Mouse (Mus musculus) thymus, adult 18-20 months (tissue): ENCODE measurements around the gene Vav3.

Experiments
- DNase-seq, 2 experiments: peaks; one replicate each; pipeline ENCODE4 v3.0.0; 2022; ENCODE audit warnings: mixed read lengths in 2 of 2

The Vav3 gene

GRCm38 (mm10) chr3:109711751-109712150 is 371.3 kb downstream of the Vav3 start:
- no peak for DNase-seq

DNA sequence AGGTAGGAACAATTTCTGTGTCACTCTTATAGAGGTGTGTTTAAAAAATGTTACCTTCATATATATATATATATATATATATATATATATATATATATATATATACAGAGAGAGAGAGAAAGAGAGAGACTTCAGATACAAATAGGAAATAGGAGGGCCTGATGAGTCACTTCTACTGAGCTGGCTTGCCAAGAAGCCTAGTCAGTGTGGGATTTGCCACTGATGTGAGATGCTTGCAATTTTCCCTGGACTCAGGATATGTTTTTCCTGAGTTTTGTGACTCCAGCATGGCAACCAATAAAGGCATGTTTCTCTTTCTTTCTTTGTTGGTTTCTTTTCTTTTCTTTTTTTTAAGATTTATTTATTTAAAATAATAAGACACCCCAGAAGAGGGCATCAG is 374.0 kb downstream of the Vav3 start:
- DNase-seq = no peak

GRCm38 (mm10) chr3:109721753-109722152 is 381.3 kb downstream of the Vav3 start:
- no peak for DNase-seq

GRCm38 (mm10) chr3:109726776-109727175 is 386.3 kb downstream of the Vav3 start:
- no peak for DNase-seq

DNA sequence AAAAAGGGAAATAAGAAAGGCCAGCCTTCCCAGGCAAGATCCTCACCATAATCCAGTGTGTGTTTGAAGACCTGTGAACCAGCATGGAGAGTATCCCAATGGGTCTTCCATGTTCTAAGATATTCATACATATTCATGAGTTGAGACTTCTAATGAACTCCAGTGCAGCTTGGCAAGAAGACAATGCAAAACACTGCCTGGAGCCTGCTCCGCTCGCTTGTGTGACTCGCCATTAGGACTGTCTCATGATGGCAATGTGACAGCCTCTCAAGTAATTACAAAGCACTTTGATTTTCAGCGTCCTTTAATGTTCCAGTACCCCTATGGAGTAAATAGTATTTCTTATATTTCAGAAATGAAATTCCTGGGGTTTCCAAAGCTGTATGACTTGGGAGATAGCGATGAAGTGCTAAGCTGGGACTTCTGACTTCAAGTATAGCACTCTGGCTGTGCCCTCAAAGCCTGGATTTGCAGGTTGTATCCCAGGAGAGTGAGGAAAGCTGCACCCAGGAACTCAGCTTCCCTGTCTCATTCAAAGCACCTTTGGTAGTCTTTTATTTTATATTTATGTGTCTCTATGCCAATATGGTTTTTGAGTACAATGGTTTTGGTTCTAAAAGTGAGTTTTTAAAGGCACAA is 391.3 kb downstream of the Vav3 start:
- no peak for DNase-seq

- DNase-seq = no peak
Measured at GRCm38 (mm10) chr3:109732327-109733182, 392.1 kb downstream of the Vav3 start.
